Mouse (Mus musculus): ENCODE results near the gene Rbfox1.

Rbfox1 gene

DNA sequence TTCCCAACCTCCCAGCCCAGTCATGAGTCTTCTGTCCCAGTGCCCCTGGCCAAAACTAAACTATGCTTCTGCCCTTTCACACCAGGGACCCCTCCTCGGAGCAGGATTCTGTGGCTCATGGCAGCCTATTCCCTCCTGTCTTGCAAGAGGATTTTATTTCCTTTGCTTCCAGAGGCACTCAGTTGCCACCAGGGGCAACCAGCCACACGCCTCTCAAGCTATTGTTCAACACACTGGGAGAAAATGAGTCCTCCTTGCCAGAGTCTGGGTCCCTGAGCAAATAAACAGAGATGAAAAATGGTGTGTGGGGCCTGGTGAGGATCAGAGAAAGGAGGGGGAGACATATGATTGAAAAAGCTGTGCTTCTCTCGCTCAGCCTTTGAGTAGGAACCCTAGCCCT, 327.8 kb downstream of the Rbfox1 start:
- no peak for DNase-seq (ENCODE audit: low spot score in 2 of 2)

DNA sequence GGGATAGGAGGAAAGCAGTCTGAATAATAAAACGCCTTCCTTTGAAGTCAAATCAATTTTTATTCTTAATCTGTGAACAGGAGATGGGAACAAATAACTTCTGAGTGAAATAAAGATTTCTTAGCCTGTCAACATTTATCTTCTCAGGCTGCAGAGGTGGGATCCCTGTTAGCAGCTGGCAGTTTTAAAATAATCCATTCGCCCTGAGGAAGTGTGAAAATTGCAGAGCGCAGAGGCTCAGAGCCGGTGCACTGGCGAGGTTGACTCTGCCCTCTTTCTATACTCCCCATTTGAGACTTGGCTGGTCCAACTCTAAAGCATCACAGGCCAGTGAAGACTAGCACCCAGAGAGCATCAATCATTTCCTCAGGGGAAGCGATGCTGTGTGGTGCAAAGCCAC, 342.3 kb downstream of the Rbfox1 start:
- DNase-seq (ENCODE audit: low spot score in 2 of 2), result no peak

DNA sequence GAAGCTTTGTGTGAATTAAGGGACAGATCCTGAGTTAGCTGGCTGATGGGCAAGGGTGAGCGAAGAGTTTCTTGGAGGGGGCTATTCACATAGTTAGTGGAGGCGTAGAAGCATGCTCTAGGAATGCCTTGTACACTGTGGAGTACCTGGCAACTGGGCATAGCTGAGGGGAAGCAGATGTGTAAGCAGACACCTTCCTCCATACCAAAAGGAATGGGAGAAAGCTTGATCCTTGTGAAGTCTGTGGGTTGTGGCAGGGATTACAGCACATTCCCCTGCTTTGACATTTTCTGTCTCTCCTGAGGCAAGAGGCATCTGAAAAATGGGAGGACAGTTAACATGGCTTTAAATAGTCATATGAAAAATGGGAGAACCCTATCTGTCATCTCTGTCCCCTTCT, 347.8 kb downstream of the Rbfox1 start:
- no peak for DNase-seq (ENCODE audit: low spot score in 2 of 2)

DNA sequence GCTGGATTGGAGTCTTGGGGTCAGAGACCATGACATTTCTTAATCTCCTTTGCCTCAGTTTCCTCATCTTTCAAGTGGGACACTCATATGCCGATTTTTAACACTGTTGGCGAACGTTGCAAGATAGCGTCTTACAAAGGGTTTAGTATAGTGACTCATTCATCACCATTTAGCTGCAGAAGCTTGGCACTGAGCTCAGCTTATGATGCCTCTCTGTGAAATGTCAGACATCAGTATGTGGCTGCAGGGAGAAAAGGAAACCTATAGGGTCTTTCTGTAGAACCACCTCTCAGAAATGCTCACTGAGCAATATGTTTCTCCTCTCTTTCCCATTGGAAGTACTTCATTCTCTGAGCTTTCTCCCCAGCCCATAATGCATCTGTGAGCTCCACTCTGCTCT, 356.2 kb downstream of the Rbfox1 start:
- no peak for DNase-seq (ENCODE audit: low spot score in 2 of 2)

DNA sequence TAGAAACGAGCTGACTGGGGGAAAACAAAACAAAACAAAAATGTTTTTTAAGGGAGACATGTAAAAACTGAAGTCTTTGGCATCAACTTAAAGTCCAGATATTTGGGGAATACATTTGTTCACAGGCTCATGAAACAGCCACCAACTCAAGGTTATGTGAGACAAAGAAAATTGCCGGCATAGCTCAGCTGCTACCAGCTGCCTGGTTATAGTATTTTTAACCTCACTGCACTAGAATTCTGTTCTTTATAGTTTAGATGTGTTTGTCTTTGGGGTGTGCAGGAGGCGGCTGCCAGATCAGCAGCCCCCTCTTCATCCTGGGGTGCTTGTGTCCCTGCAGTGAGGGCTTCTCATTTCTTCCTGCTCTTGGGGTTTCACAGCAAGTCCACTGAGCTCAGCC, 357.3 kb downstream of the Rbfox1 start:
- no peak for DNase-seq (ENCODE audit: low spot score in 2 of 2)

DNA sequence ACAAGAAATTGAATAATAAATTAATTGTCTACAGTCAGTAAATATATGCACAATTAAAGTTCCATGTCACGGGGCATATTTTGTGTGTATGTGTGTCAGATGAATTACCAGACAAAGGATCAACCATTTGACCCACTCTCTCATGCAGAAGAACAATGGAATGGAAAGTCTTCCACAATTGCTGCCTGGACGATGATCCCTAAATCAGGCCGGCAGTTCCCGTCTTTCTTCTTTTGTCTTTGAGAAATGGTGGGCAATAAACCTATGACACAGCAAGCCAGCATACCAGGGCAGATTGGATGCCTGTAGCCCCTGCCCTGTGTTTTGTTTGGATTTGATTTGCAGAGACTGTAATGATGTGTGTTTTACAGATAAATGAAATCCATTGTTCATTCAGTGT, 362.4 kb downstream of the Rbfox1 start:
- no peak for DNase-seq (ENCODE audit: low spot score in 2 of 2)

DNA sequence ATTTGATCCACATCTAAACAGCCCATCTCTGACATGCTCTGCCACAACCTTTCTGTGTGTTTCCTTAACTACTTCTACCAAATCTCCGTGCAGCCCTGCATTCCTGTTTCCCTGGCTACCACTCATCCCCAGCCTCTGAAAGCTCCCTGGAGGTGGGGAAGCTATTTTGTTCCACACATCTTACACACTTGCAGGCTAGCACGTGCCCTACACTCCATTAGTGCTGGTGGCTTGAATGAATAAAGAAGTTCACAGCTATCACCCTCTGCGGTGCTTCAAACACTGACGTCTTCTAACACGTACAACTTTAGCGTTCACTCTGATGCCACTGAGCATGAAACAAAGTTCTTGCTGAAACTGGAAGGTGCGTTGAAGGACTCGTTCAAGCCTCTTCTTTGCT, 379.4 kb downstream of the Rbfox1 start:
- DNase-seq (ENCODE audit: low spot score in 2 of 2), result no peak

DNA sequence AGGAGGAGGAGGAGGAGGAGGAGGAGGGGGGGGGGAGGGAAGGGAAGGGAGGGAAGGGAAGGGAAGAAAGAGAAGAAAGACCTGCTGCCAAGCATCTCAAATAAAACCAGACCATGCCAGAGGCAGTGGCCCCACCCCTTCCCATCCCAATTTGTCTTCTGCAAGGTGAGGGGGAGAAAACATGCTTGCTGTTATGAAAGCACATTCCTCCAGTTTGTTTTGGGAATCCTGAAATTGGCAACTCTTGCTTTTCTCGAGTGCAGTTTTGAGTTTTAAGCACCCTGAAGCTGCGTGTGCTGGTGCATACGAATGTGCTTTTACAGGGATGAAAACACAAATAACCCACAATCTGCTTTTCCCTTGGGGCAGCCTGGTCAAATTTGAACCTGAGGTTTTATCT, 380.5 kb downstream of the Rbfox1 start:
- no peak for DNase-seq (ENCODE audit: low spot score in 2 of 2)

DNA sequence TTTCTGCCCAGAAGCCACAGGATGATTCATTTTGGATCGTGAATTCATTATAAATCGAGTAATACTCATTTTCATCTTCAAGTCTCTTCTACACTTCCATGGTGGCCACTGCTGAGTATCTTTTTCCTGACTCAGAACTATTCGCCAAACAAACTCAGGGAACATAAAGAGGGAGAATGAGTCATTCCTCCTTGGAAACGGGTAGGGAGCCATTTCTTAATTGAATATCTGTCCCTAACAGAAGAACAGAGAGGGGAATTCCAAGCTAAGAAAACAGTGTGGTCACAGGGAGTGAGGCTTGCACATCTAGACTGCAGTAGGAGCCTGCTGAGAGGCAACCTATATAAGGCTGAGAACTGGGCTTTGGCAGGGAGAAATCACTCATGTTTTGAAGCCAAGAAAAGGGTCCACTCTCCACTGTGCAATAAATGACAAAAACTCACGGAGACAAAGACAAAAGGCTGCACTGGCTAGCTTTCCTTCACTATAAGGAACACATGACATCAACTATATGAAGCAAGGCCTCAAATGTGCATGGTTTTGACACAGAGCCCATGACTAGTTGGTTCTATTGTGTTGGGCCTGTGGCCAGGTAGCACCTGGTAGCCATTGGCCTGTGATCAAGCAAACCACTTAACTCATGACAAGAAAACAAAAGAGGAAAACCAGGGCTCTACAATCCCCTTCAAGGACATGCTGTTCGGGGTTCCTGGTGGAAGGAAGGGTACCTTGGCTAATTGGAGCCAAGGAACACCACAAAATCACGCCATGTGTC, 386.6 kb downstream of the Rbfox1 start:
- no peak for DNase-seq (ENCODE audit: low spot score in 2 of 2)

DNA sequence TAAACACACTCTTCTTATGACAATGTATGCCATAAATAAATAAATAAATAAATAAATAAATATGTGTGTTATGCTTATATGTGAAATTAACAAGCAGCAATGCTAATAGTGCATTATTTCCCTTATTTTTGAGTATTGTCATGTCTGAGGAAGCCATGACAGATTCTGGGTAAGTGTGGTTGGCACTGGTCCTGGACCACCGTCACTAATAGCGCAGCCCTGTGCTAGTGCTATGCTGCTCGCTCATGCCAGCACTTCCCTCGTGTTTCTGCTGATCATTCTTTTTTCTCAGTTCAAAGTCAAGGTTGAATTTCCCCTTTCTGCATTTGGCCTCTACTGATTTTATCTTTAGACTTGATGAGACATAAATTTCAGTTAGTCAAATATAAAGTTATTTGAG, 398.3 kb downstream of the Rbfox1 start:
- DNase-seq (ENCODE audit: low spot score in 2 of 2), result no peak

DNA sequence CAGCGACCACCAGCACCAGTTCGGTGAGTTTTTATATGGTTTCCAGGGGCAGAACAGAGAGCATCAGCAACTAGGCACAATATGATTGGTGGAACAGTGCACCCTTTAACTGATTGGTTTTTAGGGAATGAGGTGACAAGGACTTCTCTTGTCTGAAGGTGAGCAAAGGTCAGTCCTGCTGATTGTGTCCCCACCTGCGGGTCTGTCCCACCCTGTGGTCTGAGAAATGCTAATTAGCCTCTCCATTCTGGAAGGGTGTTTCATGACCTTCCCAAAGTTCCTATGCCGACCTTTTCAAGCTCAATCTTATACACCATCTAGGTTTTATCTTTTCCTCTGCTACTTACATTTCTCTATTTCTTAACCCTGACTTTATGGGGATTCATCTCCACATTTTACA, 399.2 kb downstream of the Rbfox1 start:
- no peak for DNase-seq (ENCODE audit: low spot score in 2 of 2)

DNA sequence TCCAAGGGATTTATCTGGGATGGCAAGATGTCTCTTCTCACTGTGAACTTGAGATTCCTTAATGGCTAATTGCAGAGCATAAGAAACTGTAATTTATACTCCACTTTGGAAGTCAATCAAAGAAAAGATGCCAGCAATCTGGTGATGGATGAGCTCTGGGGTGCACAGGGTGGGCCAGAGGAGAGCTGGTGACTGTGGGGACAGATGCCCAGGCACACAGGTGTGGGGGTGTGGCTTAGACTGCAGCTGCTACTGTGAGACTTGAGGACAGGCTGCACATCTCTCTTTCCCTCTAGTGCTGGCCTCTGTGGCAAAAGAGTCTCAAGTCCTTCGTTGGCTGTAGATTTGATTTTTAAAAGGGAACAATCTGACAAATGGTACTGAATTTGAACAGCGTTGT, 402.5 kb downstream of the Rbfox1 start:
- DNase-seq (ENCODE audit: low spot score in 2 of 2), result no peak

DNA sequence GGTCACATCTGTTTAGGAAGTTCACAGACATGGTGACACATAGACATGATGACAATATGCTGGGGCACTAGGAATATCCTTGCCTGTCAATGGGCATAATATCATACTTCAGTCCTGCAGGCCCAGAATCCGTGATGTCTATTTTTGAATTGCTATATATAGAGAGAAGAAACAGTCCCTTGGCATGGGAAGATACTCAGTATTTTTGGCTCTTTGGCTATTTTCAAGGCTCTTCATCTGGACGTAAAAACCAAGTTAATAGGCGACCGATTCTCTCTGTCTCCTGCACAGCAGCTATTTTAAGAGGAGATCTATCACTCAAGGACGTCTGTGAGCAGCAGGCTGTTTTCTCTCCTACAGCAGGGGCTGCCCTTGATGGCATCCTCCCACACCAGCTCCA, 415.0 kb downstream of the Rbfox1 start:
- no peak for DNase-seq (ENCODE audit: low spot score in 2 of 2)

DNA sequence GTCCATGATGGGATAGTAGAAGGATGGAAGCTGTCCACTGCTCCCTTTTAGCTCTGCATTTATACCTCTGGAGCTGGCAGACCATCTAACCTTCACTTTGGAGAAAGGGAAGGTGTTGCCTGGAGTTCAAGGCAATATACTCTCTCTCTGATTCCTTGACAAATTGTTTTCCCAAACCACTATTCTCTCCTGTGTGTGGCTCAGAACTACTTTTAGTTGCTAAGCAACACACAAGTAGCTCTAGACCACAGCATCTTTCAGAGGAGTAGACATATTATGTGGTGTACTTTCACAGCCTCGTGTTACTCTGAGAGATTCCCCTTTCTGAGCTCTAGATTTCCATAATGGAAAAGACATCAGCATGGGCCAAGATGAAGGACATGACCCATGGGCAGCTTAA, 417.9 kb downstream of the Rbfox1 start:
- DNase-seq (ENCODE audit: low spot score in 2 of 2), result no peak

DNA sequence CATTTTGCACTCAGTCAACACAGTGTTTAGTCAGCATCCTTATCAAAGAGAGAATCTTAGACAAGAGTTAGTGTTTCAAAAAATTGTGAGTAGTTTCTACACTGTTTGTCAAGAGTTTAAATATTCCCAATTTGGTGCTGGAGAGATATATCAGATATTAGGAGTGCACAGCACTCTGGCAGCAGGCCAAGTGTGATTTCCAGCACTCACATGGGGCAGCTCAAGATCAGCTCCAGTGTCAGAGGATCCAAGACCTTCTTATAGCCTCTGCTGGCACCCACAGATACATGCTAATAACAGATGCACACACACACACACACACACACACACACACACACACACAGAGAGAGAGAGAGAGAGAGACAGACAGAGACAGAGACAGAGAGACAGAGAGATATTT, 424.8 kb downstream of the Rbfox1 start:
- no peak for DNase-seq (ENCODE audit: low spot score in 2 of 2)

DNA sequence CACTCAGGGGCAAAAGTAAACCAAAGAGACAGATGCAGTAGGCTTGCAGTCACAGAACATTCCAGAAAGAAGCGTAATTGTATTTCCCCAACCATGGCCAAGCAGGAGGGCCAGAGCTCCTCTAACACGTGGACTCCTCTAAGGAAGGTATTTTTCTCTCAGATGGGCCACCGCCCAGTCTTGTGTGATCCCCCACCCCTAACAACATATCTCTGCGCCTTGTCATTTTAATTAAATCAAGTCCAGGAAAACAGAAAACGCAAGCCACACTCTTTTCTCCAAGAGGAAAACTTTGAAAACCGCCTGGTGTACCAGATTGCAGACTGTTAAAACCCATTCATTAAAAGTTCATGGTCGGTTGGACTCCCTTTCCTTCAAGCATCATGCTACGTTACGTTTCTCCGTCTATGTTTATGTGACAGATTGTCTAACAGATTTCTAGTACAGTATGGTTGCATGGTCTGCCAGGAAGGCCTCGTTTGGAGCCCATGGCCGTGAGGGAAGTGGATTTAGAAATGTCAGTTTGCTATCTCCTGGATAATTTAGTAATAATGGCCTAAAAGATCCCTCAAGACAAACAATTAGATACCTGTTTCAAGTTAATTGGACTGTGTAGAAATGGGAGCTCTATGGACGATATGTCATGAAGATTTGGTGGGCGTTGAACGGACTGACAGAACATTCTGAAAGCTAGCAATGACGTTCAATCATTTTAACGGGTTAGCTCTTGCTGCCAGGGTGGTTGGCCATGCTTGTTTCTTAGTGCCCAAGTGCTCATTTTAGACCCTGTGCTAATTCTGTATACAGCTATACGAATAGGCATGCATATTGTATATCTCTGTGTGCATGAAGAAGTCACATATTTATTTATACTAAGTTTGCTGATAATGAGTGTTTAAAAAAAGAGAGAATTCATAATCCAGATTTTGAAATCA, 425.9 kb downstream of the Rbfox1 start:
- no peak for DNase-seq (ENCODE audit: low spot score in 2 of 2)

DNA sequence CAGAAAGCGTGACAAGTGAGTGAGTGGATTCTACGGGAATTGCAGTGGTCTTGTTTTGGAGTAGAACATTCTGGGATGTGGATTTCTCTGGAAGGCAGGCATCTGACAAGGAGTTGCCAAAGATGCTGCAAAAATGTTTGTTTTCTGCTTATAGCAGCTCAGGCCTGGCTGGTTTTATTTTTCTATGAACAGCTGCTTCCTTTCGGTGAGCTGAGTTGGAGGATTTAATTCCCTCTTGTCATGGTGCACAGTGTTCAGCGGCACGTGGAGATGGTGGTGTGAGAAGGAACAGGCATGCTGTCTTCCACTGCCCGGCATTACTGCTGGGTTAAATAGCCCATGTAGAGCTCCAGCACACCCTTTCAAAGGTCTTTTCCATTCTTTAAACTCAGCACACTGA, 428.5 kb downstream of the Rbfox1 start:
- DNase-seq (ENCODE audit: low spot score in 2 of 2), result no peak

DNA sequence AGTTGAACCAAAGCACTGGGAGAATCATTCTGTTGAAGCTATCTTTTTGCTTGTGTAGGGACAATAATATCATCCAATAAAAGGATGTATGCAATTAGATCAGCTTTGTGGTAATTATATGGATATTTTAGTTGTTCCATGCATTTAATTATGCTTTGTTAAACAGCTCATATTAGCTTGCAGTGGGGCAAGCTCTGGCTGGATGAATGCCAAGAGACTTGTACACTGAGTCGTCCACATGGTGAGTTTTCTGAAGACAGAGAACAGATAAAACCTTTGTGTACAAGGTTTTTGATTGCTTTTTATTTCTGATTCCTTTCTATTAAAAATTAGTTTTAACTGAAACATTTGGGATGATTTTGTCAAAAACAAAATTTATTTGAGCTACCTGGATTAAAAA, 439.7 kb downstream of the Rbfox1 start:
- no peak for DNase-seq (ENCODE audit: low spot score in 2 of 2)

DNA sequence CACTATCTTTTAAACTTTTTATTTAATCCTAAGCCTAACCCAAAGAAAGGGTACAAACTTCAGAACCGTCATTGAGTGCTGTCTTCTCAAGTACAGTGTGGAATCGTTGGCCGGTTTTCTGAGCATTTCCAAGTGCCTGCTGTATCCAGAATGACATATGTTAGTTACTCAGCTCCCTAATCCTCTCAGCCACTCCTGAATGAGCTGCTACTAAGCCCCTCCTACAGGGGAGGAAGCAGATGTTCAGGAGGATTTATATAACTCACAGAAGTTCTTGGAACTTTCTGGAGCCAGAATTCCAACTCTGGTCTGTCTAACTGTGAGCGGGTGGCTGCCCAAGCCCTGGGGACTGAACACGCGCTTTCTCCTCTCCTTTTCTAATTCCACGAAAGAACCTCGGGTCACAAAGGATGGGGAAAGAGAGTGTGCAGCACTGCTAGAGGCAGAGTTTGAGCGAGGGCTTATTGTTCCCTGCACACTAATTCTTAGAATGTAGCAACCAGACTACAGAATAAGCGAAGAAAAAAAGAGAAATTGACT, 446.3 kb downstream of the Rbfox1 start:
- no peak for DNase-seq (ENCODE audit: low spot score in 2 of 2)

DNA sequence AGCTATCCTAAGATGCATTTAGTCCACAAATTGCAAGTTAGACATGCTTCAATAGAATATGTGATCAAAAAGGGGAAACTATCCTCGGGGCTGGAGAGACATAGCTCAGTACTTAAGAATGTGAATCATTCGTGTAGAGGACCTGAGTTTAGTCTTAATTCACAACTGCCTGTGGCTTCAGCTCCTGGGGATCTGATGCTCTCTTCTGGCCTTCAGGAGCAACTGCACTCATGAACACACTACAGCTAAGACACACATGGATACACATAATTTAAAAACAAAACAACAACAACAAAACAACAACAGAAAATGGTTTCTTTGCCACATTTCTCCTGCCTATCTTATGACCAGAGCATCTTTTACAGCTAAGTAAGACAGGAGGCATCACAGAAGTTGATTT, 448.1 kb downstream of the Rbfox1 start:
- DNase-seq (ENCODE audit: low spot score in 2 of 2), result no peak

DNA sequence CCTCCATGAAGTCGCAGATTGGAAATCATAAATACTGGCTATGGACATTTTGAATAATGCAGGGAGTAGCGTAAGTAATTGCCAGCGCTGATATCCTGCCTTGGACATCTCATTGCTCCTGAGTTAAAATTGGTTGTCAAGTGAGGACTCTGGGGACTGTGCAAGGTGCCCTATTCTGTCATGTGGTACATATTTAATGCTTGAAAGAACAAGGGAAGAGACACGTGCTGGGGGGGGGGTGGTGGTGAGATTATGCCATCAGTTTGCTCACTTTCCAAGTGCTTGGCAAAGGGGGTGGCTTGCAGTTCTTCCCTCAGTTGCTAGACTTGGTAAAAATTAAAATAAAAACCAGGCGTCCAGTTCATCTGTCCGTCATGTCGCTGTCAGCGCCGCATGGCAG, 462.9 kb downstream of the Rbfox1 start:
- DNase-seq (ENCODE audit: low spot score in 2 of 2), result no peak

DNA sequence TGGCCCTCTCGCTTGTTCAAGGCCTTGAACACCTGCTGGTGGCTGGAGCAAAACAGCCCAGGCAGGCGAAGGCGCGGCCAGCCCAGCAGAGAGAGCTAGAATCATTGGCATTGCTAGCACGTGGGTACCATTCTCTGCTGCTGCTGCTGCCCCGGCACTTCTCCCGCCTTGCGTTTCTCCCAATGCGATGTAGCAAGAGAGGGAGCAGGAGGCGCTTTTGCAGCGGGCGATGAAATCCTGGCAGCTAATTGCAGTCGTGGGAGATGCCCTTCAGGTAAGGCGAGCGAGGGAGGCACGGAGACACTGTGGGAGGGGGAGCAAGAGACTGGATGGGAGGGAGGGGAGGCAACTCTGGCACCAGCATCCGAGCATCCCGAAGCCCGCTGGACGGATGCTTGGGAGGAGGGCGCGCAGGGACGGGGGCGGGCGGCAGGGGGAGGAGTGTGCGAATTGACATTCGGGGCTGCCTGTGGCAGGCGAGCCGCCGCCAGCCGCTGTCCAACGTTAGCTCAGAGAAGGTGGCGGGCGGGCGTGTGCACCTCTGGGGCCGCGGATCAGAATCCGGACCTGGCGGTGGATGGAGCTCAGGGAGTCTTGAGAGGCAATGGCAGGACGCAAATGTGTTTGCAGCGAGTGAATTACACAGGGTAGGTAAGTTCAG, 463.6 kb downstream of the Rbfox1 start:
- no peak for DNase-seq (ENCODE audit: low spot score in 2 of 2)

Measured in urinary bladder, adult 18-20 months (tissue).